Mouse (Mus musculus) WW6 (cell line): ENCODE results near the gene Trarg1.
A peak's percentile ranks its signal among the peaks of the same experiment; 100 is the strongest.

Experiments used
- DNase-seq: peaks from one replicate; pipeline ENCODE4 v3.0.0-alpha.2; 2013; ENCODE audit warnings: low read depth, low spot score

The Trarg1 gene

GRCm38 (mm10) chr11:76674199-76674598, 5.4 kb upstream of the Trarg1 start:
- DNase-seq = no peak

DNA sequence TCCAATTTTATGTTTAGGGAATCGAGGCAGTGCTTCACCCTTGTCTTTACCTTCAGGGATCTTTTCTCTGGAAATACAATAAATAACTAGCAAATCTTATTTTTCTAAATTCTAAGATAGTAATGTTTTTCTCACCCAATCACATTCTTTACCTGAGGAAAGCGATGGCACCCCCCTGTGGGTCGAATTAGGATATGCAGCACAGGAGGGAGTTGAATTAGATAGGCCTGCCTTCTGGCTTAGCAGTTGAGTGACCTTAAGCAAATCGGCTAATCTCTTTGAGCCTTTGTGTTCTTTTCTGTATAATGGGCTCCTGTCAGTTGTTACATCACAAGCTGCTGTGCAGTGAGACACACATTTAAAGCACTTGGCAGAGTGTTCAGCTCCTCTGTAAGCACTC, 4.9 kb upstream of the Trarg1 start:
- no peak for DNase-seq

- DNase-seq = no peak
These were observed 6.0 kb downstream of the Trarg1 start for GRCm38 (mm10) chr11:76685604-76686003.

DNA sequence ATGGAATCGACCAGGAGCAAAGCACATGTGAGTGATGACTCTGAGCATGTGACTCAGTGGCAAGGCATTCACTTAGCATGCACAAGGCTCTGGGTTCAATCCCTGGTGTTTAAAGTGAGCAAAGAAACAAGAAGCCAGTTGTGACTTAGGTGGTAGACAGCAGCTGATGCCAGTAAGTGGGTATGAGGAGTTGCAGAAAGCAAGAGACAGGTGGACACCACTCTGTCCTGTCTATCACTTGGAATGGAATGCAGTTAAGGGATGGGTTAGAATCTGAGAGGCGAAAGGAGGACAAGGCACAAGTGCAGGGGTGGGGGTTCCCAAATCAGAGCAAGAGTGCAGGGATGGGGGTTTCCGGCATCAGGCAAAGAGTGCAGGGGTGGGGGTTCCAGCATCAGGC, 12.5 kb downstream of the Trarg1 start:
- DNase-seq = no peak

DNA sequence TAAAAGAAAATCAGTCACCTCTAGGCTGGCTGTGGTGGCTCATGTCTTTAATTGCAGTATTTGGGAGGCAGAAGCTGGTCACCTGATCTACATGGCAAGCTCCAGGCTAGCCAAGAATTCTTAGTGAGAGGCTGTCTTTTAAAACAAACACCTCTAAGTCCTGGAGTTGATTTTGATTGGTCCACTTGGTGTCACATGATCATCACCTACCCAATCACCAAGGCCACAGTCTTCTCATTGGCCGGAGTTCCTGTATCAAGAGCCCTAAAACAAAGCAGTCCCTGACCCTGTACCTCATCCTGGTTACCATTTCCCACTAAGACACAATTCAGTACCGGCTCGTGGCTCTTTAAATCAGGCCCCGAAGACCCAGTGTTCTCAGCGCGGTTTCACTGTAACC, 16.2 kb downstream of the Trarg1 start:
- peak; percentile 53 for DNase-seq

GRCm38 (mm10) chr11:76699626-76700025, 20.0 kb downstream of the Trarg1 start:
- no peak for DNase-seq

DNA sequence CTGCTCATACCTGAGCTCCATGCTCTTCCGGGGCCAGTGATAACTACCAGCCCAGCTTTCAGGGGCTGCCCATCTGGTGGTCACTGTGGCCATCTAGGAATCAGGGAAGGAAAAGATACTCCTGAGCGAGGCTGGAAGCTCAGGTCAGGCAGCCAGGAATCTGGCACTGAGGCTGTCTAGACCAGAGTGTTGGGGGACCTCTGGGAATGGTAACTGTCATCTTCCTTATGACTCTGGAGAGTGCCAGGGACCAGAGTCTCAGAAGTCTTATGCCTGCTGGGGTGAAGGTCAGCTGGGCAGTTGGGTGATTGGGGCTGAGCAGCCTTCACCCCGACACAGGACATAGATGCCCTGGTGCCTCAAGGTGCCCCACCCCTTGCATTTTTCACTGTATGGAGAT, 28.0 kb downstream of the Trarg1 start:
- DNase-seq = no peak

DNA sequence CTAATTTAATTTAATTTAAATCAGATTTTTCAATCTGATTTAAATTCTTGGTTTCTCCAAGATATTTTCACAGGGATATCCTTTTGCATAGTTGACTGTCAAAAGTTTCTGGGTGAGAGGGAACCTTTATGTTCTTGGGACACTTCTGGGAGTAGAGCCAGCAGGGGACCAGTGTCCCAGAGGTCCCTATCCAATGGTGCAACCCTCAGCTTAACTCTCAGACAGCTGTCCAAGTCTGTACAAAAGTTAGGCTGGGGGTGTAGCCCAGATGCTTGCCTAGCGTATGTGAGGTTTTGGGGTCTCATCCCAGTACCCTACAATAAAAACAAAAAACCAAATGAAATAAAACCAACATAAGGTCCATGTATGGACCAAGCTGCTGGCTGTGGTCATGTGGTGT, 28.5 kb downstream of the Trarg1 start:
- no peak for DNase-seq

- no peak for DNase-seq
These were observed 29.3 kb downstream of the Trarg1 start for GRCm38 (mm10) chr11:76708881-76709280.

- no peak for DNase-seq
These were observed 30.2 kb downstream of the Trarg1 start for GRCm38 (mm10) chr11:76709625-76710452.

- DNase-seq = no peak
These were observed 37.4 kb downstream of the Trarg1 start for GRCm38 (mm10) chr11:76717000-76717399.

DNA sequence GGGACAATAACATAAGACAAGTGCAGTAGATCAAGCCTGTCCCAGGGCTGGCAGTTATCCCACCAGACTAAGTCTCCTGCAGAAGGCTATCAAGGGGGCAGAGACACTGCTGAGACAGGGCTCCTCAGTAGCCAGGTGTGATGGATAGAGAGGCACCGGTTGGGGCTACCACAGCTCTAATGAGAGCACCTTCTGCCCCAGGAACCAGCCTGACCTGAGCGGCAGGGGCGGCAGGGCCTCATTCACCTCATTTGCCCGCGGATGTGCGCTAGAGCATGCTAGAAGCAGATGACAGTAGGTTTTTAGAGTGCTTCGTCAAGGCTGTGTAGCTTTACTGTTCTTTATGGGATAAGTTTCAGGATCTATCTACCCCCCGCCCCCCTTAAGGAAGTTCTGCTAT, 44.3 kb downstream of the Trarg1 start:
- no peak for DNase-seq

GRCm38 (mm10) chr11:76728093-76728492, 48.5 kb downstream of the Trarg1 start:
- DNase-seq = no peak

GRCm38 (mm10) chr11:76730650-76731049, 51.0 kb downstream of the Trarg1 start:
- DNase-seq = no peak

- no peak for DNase-seq
These were observed 55.0 kb downstream of the Trarg1 start for GRCm38 (mm10) chr11:76734560-76734959.

DNA sequence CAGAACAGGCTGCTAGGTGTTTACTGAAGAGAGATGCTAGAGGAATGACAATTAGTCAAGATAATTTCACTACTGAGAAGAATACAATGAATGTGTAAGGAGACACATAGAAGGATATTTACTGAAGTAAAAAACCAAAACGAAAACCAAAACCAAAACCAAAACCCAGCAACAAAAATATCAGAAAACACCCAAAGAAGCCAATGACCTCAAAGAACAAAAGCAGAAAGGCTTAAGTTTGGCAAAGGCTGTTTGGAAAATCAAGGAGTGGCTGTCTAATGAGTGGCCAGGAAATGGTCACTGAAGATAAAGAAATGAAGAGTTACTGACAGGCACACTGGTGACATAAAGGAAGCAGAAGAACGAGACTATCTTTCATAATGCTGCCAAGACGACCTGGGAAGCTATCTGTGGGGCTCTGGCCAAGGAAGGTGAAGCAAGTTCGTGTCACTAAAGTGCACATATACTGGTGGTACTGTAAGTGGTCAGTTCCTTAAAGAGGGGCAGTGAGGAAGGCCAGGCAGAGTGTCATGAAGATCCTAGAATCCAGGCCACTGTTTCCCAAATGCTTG, 56.2 kb downstream of the Trarg1 start:
- no peak for DNase-seq

GRCm38 (mm10) chr11:76739125-76739524, 59.5 kb downstream of the Trarg1 start:
- peak; percentile 24 for DNase-seq

DNA sequence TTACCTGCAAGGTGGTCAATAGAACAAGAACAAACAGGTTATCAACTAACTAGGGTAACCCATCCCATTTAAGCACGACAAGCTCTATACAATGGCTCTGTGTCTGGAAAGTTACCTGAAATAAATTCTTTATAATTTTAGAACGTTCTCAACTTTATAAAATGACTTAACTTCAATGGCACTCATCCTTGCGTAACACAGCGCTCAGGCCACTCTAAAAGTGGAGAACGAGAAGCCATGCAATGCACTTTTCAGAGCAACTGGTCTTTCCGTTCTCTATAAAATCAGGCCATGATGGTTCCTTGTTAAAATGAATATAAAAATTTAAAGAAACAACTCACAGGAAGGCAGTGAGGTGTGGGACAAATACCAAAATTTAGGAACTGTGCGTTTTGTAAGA, 62.9 kb downstream of the Trarg1 start:
- no peak for DNase-seq

- DNase-seq = no peak
These were observed 64.9 kb downstream of the Trarg1 start for GRCm38 (mm10) chr11:76744550-76744949.

DNA sequence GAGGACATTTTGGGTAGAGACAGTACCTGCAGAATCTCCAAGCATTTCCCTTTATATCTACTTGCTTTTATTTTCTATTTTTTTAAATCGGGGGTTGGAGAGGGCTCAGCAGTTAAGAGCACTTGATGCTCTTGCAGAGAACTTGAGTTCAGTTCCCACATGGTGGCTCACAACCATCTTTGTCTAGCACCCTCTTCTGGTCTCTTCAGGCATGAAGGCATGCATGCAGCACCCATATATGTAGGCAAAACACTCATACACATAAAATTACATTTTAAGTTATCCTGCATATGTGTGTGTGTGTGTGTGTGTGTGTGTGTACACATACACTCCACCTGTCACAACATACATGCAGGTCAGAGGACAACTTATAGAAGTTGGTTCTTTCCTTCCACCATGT, 66.3 kb downstream of the Trarg1 start:
- no peak for DNase-seq
